8 mouse cellular contexts compared by ENCODE assay signal in genomic region chr12:111687350-111688068, GRCm38 (mm10). TPM values are rescaled to one million over a fixed set of nuclear protein-coding genes. Genes with fewer than 3 reads are reported as not detected.
DNase-seq lines count a peak whose midpoint lies in the region; ATAC-seq and TF ChIP-seq lines count a peak whose summit lies in the region.

No protein-coding gene starts in this region.

- peak overlapping the region; percentile 83 for H3K27ac ChIP-seq in forebrain, embryonic 12.5 days
- H3K27ac ChIP-seq in midbrain, embryonic 14.5 days (replicated peaks; ENCODE audit: low read depth, low read length) = peak overlapping the region; percentile 86
- no peak overlapping the region for H3K27ac ChIP-seq in thymus, adult 2 months (ENCODE audit: control insufficient read depth, insufficient read depth, low read length)

- TF ChIP-seq POLR2A in thymus, adult 2 months (IDR thresholded peaks at IDR 0.05; ENCODE audit: control insufficient read depth, extremely low read depth, insufficient read depth, low read length, poor library complexity) = no peak

- H3K36me3 ChIP-seq in forebrain, embryonic 12.5 days (replicated peaks) = peaks cover 18% of the 10 kb centered on the region
- 0 out of 2 replicates have a peak, but pooled peaks cover 5% of the 10 kb centered on the region for H3K36me3 ChIP-seq in midbrain, embryonic 14.5 days (ENCODE audit: control insufficient read depth, insufficient read depth, low read length)
- no peaks in the 10 kb centered on the region for H3K36me3 ChIP-seq in thymus, adult 2 months (ENCODE audit: control insufficient read depth, insufficient read depth, low read length)

- WGBS in forebrain, embryonic 12.5 days = 24% methylated on average over 14 of the region's 14 CpGs
- 11% methylated on average over 14 of the region's 14 CpGs for WGBS in midbrain, embryonic 14.5 days
- WGBS in thymus, adult 2 months = 77% methylated on average over 14 of the region's 14 CpGs

- no peak for TF ChIP-seq CTCF in thymus, adult 2 months (IDR thresholded peaks at IDR 0.05; ENCODE audit: borderline replicate concordance, control insufficient read depth, extremely low read depth, insufficient read depth, low read length, poor library complexity)

- peak; percentile 48; the same call in 1 of the 2 replicates for ATAC-seq in forebrain, embryonic 12.5 days (ENCODE audit: low FRiP score)
- peak; percentile 74 for ATAC-seq in midbrain, embryonic 14.5 days (ENCODE audit: low FRiP score, low TSS enrichment)

- peak; percentile 42 for DNase-seq in 3T3-L1 (ENCODE audit: low read depth, low spot score)
- DNase-seq in adrenal gland, postnatal 14 days = peak; percentile 87
- DNase-seq in heart, postnatal 10 days = peak; percentile 90 to 92
- DNase-seq in kidney, postnatal 14 days = peak; percentile 93
- DNase-seq in midbrain, embryonic 14.5 days = peak; percentile 76
- no peak for DNase-seq in thymus, adult 2 months
- no peak for DNase-seq in urinary bladder, postnatal 10 days (ENCODE audit: low spot score)

- H3K4me1 ChIP-seq in forebrain, embryonic 12.5 days = peaks cover 59% of the 10 kb centered on the region
- peaks cover 35% of the 10 kb centered on the region for H3K4me1 ChIP-seq in midbrain, embryonic 14.5 days (ENCODE audit: control insufficient read depth, insufficient read depth, low read length)
- H3K4me1 ChIP-seq in thymus, adult 2 months (replicated peaks; ENCODE audit: control insufficient read depth, insufficient read depth, low read length) = peaks cover 27% of the 10 kb centered on the region

- no peaks in the 10 kb centered on the region for H3K9me3 ChIP-seq in forebrain, embryonic 12.5 days
- H3K9me3 ChIP-seq in midbrain, embryonic 14.5 days (ENCODE audit: control insufficient read depth, low read length) = no peaks in the 10 kb centered on the region

- no peak overlapping the region for H3K4me3 ChIP-seq in forebrain, embryonic 12.5 days (replicated peaks)
- H3K4me3 ChIP-seq in midbrain, embryonic 14.5 days (replicated peaks; ENCODE audit: low read depth, low read length) = no peak overlapping the region
- no peak overlapping the region for H3K4me3 ChIP-seq in thymus, adult 2 months (ENCODE audit: control insufficient read depth, insufficient read depth, low read length)

- no peaks in the 10 kb centered on the region for H3K27me3 ChIP-seq in forebrain, embryonic 12.5 days
- no peaks in the 10 kb centered on the region for H3K27me3 ChIP-seq in midbrain, embryonic 14.5 days (ENCODE audit: control insufficient read depth, insufficient read depth, low read length)
- no peaks in the 10 kb centered on the region for H3K27me3 ChIP-seq in thymus, adult 2 months (ENCODE audit: control insufficient read depth, insufficient read depth, low read length)

- no peak overlapping the region for H3K4me2 ChIP-seq in forebrain, embryonic 12.5 days
- peak overlapping the region; percentile 4 for H3K4me2 ChIP-seq in midbrain, embryonic 14.5 days (ENCODE audit: low read length)

- peak overlapping the region; percentile 36 for H3K9ac ChIP-seq in forebrain, embryonic 12.5 days
- peak overlapping the region; percentile 36; the same call in 1 of the 2 replicates for H3K9ac ChIP-seq in midbrain, embryonic 14.5 days (replicated peaks; ENCODE audit: low read length)

- intact Hi-C loops in heart, postnatal 10 days (cut with DNase I) = no loop called here

RNA-seq across cellular contexts. Expression of gene Trmt61a, which starts 9.6 kb away (rescaled TPM):
- 14.2 and 15.5 TPM in 2 replicates for total RNA-seq in adrenal gland, postnatal 14 days (2021)
- 15.4 and 16.7 TPM in 2 replicates for polyA plus RNA-seq in forebrain, embryonic 12.5 days (2016; fragmentation: Nextera tagmentation; extraction: Ambion mirVana)
- 1 to 10 TPM; 6.4 to 8.3 TPM for total RNA-seq in heart, postnatal 10 days (2021)
- polyA plus RNA-seq in midbrain, embryonic 14.5 days (2014; fragmentation: Nextera tagmentation; extraction: Ambion mirVana) = 7.0 and 8.0 TPM in 2 replicates
- polyA plus RNA-seq in thymus, adult 2 months (2012; rRNA removed) = 40.4 and 47.2 TPM in 2 replicates

RNA-seq across cellular contexts. Expression of gene Ckb, which starts 15.4 kb away (rescaled TPM):
- 62.6 and 83.5 TPM in 2 replicates for total RNA-seq in adrenal gland, postnatal 14 days (2021)
- 2,395 and 2,485 TPM in 2 replicates for polyA plus RNA-seq in forebrain, embryonic 12.5 days (2016; fragmentation: Nextera tagmentation; extraction: Ambion mirVana)
- 100 to 1,000 TPM; 127 to 140 TPM for total RNA-seq in heart, postnatal 10 days (2021)
- 1,414 and 1,526 TPM in 2 replicates for polyA plus RNA-seq in midbrain, embryonic 14.5 days (2014; fragmentation: Nextera tagmentation; extraction: Ambion mirVana)
- polyA plus RNA-seq in thymus, adult 2 months (2012; rRNA removed) = 107 and 119 TPM in 2 replicates

RNA-seq across cellular contexts. Expression of gene Bag5, which starts 25.5 kb away (rescaled TPM):
- 32.5 and 34.6 TPM in 2 replicates for total RNA-seq in adrenal gland, postnatal 14 days (2021)
- 59.0 and 62.7 TPM in 2 replicates for polyA plus RNA-seq in forebrain, embryonic 12.5 days (2016; fragmentation: Nextera tagmentation; extraction: Ambion mirVana)
- total RNA-seq in heart, postnatal 10 days (2021) = 10 to 100 TPM; 29.1 to 32.7 TPM
- 67.3 and 72.9 TPM in 2 replicates for polyA plus RNA-seq in midbrain, embryonic 14.5 days (2014; fragmentation: Nextera tagmentation; extraction: Ambion mirVana)
- 12.8 and 16.6 TPM in 2 replicates for polyA plus RNA-seq in thymus, adult 2 months (2012; rRNA removed)

RNA-seq across cellular contexts. Expression of gene Apopt1, which starts 25.6 kb away (rescaled TPM):
- total RNA-seq in adrenal gland, postnatal 14 days (2021) = 72.5 and 73.3 TPM in 2 replicates
- polyA plus RNA-seq in forebrain, embryonic 12.5 days (2016; fragmentation: Nextera tagmentation; extraction: Ambion mirVana) = 55.0 and 56.0 TPM in 2 replicates
- total RNA-seq in heart, postnatal 10 days (2021) = 10 to 100 TPM; 39.6 to 41.5 TPM
- polyA plus RNA-seq in midbrain, embryonic 14.5 days (2014; fragmentation: Nextera tagmentation; extraction: Ambion mirVana) = 57.6 and 66.0 TPM in 2 replicates
- polyA plus RNA-seq in thymus, adult 2 months (2012; rRNA removed) = 32.3 and 38.8 TPM in 2 replicates

Comparison
In these comparisons a context has a peak if more than half of its experiments do, and no peak if none do; other contexts are left out.
1. DNase-seq: peak in 3T3-L1 (single experiment), adrenal gland, postnatal 14 days (single experiment), heart, postnatal 10 days (2 of 2), kidney, postnatal 14 days (single experiment) and midbrain, embryonic 14.5 days (single experiment); none in thymus, adult 2 months (single experiment) and urinary bladder, postnatal 10 days (single experiment).
2. RNA of gene Ckb, which starts 15.4 kb away (polyA plus RNA-seq): 2,395 to 2,485 TPM in forebrain, embryonic 12.5 days and 1,414 to 1,526 TPM in midbrain, embryonic 14.5 days; 107 to 119 TPM in thymus, adult 2 months; every median in the first group is over 10 times any median in the second.